Mouse (Mus musculus) megakaryocyte, embryonic 14.5 days (primary cell): ENCODE results near the gene Myl9.

Experiments
- FLI1 ChIP-seq: IDR thresholded peaks from 2 replicates; pipeline ENCODE4 v1.6.1; 2012; ENCODE audit warnings: low read length, inconsistent platforms, mixed read lengths
- GATA1 ChIP-seq: IDR thresholded peaks from 3 replicates; pipeline ENCODE4 v1.6.1; 2012; ENCODE audit warnings: mixed read lengths, low read length, inconsistent platforms, borderline replicate concordance

DNA sequence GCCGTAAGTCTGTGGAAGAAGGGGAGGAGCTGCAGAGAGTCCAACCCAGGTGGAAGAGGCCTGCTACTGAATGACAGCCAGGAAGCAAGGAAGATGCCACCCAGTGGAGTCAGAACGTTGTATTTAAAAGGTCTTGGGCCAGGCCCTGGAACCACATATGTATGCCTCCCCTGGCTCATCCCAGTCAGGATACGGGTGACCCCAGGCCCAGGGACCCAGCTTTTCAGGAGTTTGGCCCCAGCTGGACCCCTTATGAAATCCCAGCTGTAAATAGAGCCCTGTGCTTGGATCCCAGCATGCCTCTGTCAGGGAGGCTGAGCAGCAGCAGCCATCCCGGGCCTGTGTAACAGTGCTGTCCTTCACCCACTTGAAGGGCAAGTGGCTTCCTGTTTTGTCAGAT lies 10.5 kb upstream of the Myl9 start:
- no peak for TF ChIP-seq GATA1
- TF ChIP-seq FLI1 = no peak
